16 mouse cellular contexts compared by ENCODE assay signal in genomic region chr11:4789691-4790090, GRCm38 (mm10). TPM values are rescaled to one million over a fixed set of nuclear protein-coding genes. Genes with fewer than 3 reads are reported as not detected.
"Had no signal": no experiment of that assay in that cellular context is flagged by ENCODE, and none has a peak within 500 bp of the region (broad histone marks: within the 10 kb centered on the region; RNA-seq: fewer than 3 reads in every experiment).

No protein-coding gene starts in this region.

- DNase-seq: kidney, adult 18-20 months; kidney, adult 9 months; kidney, postnatal 14 days; kidney, postnatal 4 days; liver, embryonic 13.5 days; lung, adult 2 months; lung, postnatal 14 days; lung, postnatal 4 days; retina, postnatal 1 day; right cerebral cortex, postnatal 25 days; spleen, adult 18-20 months; thymus, adult 2 months; thymus, postnatal 14 days; thymus, postnatal 4 days had no signal

RNA-seq across cellular contexts. Expression of gene Cabp7, which starts 43.1 kb away (rescaled TPM):
- total RNA-seq: liver, adult 2 months; megakaryocyte, adult 5-6 weeks had no signal
